Mouse (Mus musculus) CD4-positive naive resting alpha-beta T cell, adult 57 days (primary cell): ENCODE results near the gene Cryba2. TPM values are rescaled to one million over a fixed set of nuclear protein-coding genes. Genes with fewer than 3 reads are reported as not detected.

Source experiments
- total RNA-seq: library from RNA; stranded (reverse); gene quantifications from one replicate; pipeline ENCODE4 v1.2.4, GENCODE M21; 2023

Gene Cryba2
- total RNA-seq = not detected

GRCm38 (mm10) chr1:74893134-74893855 lies at the start of gene Cryba2:
Gene Cryba2 (minus strand): TSS chr1:74893143.

GRCm38 (mm10) chr1:74935402-74935801 lies 42.5 kb upstream of the Cryba2 start, which contains the start of gene Cfap65:
Gene Cfap65 (minus strand): TSS chr1:74935599.

GRCm38 (mm10) chr1:74885369-74886042 lies 7.4 kb downstream of the Cryba2 start, which contains the start of gene Fev:
Gene Fev (minus strand): TSS chr1:74885419.

GRCm38 (mm10) chr1:74854306-74855056 lies 38.5 kb downstream of the Cryba2 start, which contains the start of gene Cdk5r2:
Gene Cdk5r2 (plus strand): TSS chr1:74854934.

Other genes starting within 250 kb of the Cryba2 start
- gene Ttll4, start 231.4 kb downstream of the Cryba2 start, total RNA-seq = 59.9 TPM
- gene Cyp27a1, start 179.6 kb downstream of the Cryba2 start, total RNA-seq = 0.33 TPM
- gene Prkag3, start 143.9 kb downstream of the Cryba2 start, total RNA-seq = not detected
- gene Wnt6, start 121.3 kb downstream of the Cryba2 start, total RNA-seq = not detected
- 0.24 TPM for gene Wnt10a, start 101.6 kb downstream of the Cryba2 start, total RNA-seq
- not detected for gene Cdk5r2, start 38.2 kb downstream of the Cryba2 start, total RNA-seq
- not detected for gene Fev, start 7.7 kb downstream of the Cryba2 start, total RNA-seq
- gene Cfap65, start 42.5 kb upstream of the Cryba2 start, total RNA-seq = not detected
- 0.24 TPM for gene Ihh, start 58.5 kb upstream of the Cryba2 start, total RNA-seq
- gene Nhej1, start 232.1 kb upstream of the Cryba2 start, total RNA-seq = 4.0 TPM
- gene Slc23a3, start 240.7 kb upstream of the Cryba2 start, total RNA-seq = 3.0 TPM
- gene Cnppd1, start 249.6 kb upstream of the Cryba2 start, total RNA-seq = 128 TPM
- 87.9 TPM for gene Retreg2, start 249.6 kb upstream of the Cryba2 start, total RNA-seq